Mouse (Mus musculus) heart, embryonic 13.5 days (tissue): ENCODE data around the gene Zfand3. TPM values are rescaled to one million over a fixed set of nuclear protein-coding genes. Genes with fewer than 3 reads are reported as not detected.

ENCODE experiments used
- ATAC-seq: fragments of 200-750 bp; cut with Nextera tagmentation; 2 replicates; pipeline ENCODE4 v1.8.0; 2017; ENCODE audit warnings: moderate TSS enrichment; ENCODE audit not compliant: insufficient number of reproducible peaks, low FRiP score, low TSS enrichment; ENCODE audit errors: extremely low read depth
- H3K27ac ChIP-seq: fragments of 300-500 bp; sonication (generic); replicated peaks from 2 replicates; pipeline ENCODE4 v1.5.1; 2015; ENCODE audit warnings: moderate library complexity, mild to moderate bottlenecking, inconsistent platforms
- H3K27me3 ChIP-seq: fragments of 300-500 bp; sonication (generic); replicated peaks from 2 replicates; pipeline ENCODE4 v1.6.1; 2015; ENCODE audit warnings: mild to moderate bottlenecking, inconsistent platforms
- H3K36me3 ChIP-seq: fragments of 300-500 bp; sonication (generic); 2 replicates; pipeline ENCODE4 v1.6.1; 2015; ENCODE audit warnings: mild to moderate bottlenecking, inconsistent platforms
- H3K4me1 ChIP-seq: fragments of 300-500 bp; sonication (generic); 2 replicates; pipeline ENCODE4 v1.6.1; 2015; ENCODE audit warnings: inconsistent platforms
- H3K4me2 ChIP-seq: fragments of 300-500 bp; sonication (generic); 2 replicates; pipeline ENCODE4 v1.6.1; 2015; ENCODE audit warnings: inconsistent platforms, mild to moderate bottlenecking, moderate library complexity
- H3K4me3 ChIP-seq: fragments of 300-500 bp; sonication (generic); 2 replicates; pipeline ENCODE4 v1.5.1; 2015; ENCODE audit warnings: moderate library complexity, mild to moderate bottlenecking, inconsistent platforms
- H3K9ac ChIP-seq: fragments of 300-500 bp; sonication (generic); 2 replicates; pipeline ENCODE4 v1.6.1; 2015; ENCODE audit warnings: inconsistent platforms, mild to moderate bottlenecking, moderate library complexity
- H3K9me3 ChIP-seq: fragments of 300-500 bp; sonication (generic); 2 replicates; pipeline ENCODE4 v1.6.1; 2016; ENCODE audit warnings: inconsistent platforms
- WGBS: fragments of 180-500 bp; shearing (Covaris S2); methylation state at CpG from one replicate; pipeline ENCODE4 v1.1.7; 2015; ENCODE audit warnings: mixed read lengths; 5-methylcytosine and 5-hydroxymethylcytosine counted together
- polyA plus RNA-seq: library from polyadenylated mRNA; unstranded; fragments of >200 nt; fragmentation: Nextera tagmentation; extraction: Ambion mirVana; gene quantifications from 2 replicates; pipeline ENCODE4 v1.2.1, GENCODE M21; 2015

The Zfand3 gene
- polyA plus RNA-seq, 1 experiment from 2014 or later, result 55.7 TPM

GRCm38 (mm10) chr17:30210936-30211335 is 206.4 kb downstream of the Zfand3 start:
- H3K4me2 ChIP-seq, result no peak overlapping the region
- H3K9ac ChIP-seq, result no peak overlapping the region
- H3K4me3 ChIP-seq, result no peak overlapping the region
- no peaks in the 10 kb centered on the region for H3K9me3 ChIP-seq
- H3K4me1 ChIP-seq, result peaks cover 55% of the 10 kb centered on the region
- no peak for ATAC-seq
- H3K36me3 ChIP-seq, result peaks cover 52% of the 10 kb centered on the region
- H3K27me3 ChIP-seq, result no peaks in the 10 kb centered on the region
- H3K27ac ChIP-seq, result no peak overlapping the region
- WGBS, result 90% methylated on average over 6 of the region's 6 CpGs

- ATAC-seq, result no peak
- 75% methylated on average over 12 of the region's 12 CpGs for WGBS
- Histone ChIP-seq H3K4me1 (peaks cover 55% of the 10 kb centered on the region), H3K27me3 (no peaks in the 10 kb centered on the region), H3K9ac (0 out of 2 replicates have a peak overlapping the region, but pooled peaks have one; percentile 19), H3K9me3 (no peaks in the 10 kb centered on the region), H3K36me3 (peaks cover 51% of the 10 kb centered on the region), H3K27ac (peak overlapping the region; percentile 20; the same call in 1 of the 2 replicates), H3K4me3 (no peak overlapping the region), H3K4me2 (no peak overlapping the region)
These were observed 208.1 kb downstream of the Zfand3 start for GRCm38 (mm10) chr17:30212647-30213046.

GRCm38 (mm10) chr17:30213371-30213770 is 208.8 kb downstream of the Zfand3 start:
- H3K4me1 ChIP-seq, result peaks cover 55% of the 10 kb centered on the region
- no peak overlapping the region for H3K9ac ChIP-seq
- 62% methylated on average over 5 of the region's 5 CpGs for WGBS
- no peaks in the 10 kb centered on the region for H3K27me3 ChIP-seq
- ATAC-seq, result no peak
- H3K9me3 ChIP-seq, result no peaks in the 10 kb centered on the region
- H3K27ac ChIP-seq, result no peak overlapping the region
- H3K4me2 ChIP-seq, result no peak overlapping the region
- H3K36me3 ChIP-seq, result peaks cover 48% of the 10 kb centered on the region
- no peak overlapping the region for H3K4me3 ChIP-seq

GRCm38 (mm10) chr17:30214393-30214792 is 209.9 kb downstream of the Zfand3 start:
- Histone ChIP-seq H3K9me3 (no peaks in the 10 kb centered on the region), H3K4me2 (no peak overlapping the region), H3K9ac (no peak overlapping the region), H3K4me1 (peaks cover 54% of the 10 kb centered on the region), H3K27me3 (no peaks in the 10 kb centered on the region), H3K36me3 (peaks cover 42% of the 10 kb centered on the region), H3K27ac (no peak overlapping the region), H3K4me3 (no peak overlapping the region)
- WGBS, result 34% methylated on average over 6 of the region's 6 CpGs
- no peak for ATAC-seq

GRCm38 (mm10) chr17:30215741-30216140 is 211.2 kb downstream of the Zfand3 start:
- ATAC-seq, result no peak
- 26% methylated on average over 4 of the region's 4 CpGs for whole genome bisulfite sequencing
- H3K27me3 ChIP-seq, result no peaks in the 10 kb centered on the region
- H3K4me2 ChIP-seq, result no peak overlapping the region
- H3K4me1 ChIP-seq, result peaks cover 52% of the 10 kb centered on the region
- H3K9ac ChIP-seq, result peak overlapping the region; percentile 40; the same call in 1 of the 2 replicates
- no peaks in the 10 kb centered on the region for H3K9me3 ChIP-seq
- peak overlapping the region; percentile 61 for H3K27ac ChIP-seq
- peaks cover 39% of the 10 kb centered on the region for H3K36me3 ChIP-seq
- no peak overlapping the region for H3K4me3 ChIP-seq

GRCm38 (mm10) chr17:30221677-30222076 is 217.1 kb downstream of the Zfand3 start:
- 75% methylated on average over 14 of the region's 14 CpGs for WGBS
- Histone ChIP-seq H3K4me2 (no peak overlapping the region), H3K4me1 (peaks cover 29% of the 10 kb centered on the region), H3K9me3 (no peaks in the 10 kb centered on the region), H3K4me3 (no peak overlapping the region), H3K27ac (no peak overlapping the region), H3K9ac (no peak overlapping the region), H3K27me3 (no peaks in the 10 kb centered on the region), H3K36me3 (peaks cover 18% of the 10 kb centered on the region)
- ATAC-seq, result no peak

GRCm38 (mm10) chr17:30222361-30222760 is 217.8 kb downstream of the Zfand3 start:
- peaks cover 28% of the 10 kb centered on the region for H3K4me1 ChIP-seq
- no peak overlapping the region for H3K27ac ChIP-seq
- no peak overlapping the region for H3K4me3 ChIP-seq
- H3K36me3 ChIP-seq, result peaks cover 18% of the 10 kb centered on the region
- no peaks in the 10 kb centered on the region for H3K27me3 ChIP-seq
- H3K4me2 ChIP-seq, result no peak overlapping the region
- no peak for ATAC-seq
- no peaks in the 10 kb centered on the region for H3K9me3 ChIP-seq
- WGBS, result 73% methylated on average over 11 of the region's 11 CpGs
- H3K9ac ChIP-seq, result no peak overlapping the region

GRCm38 (mm10) chr17:30222837-30223236 is 218.3 kb downstream of the Zfand3 start:
- WGBS, result 83% methylated on average over 12 of the region's 12 CpGs
- ATAC-seq, result no peak
- no peak overlapping the region for H3K9ac ChIP-seq

GRCm38 (mm10) chr17:30225030-30225740 is 220.7 kb downstream of the Zfand3 start:
- Histone ChIP-seq H3K27ac (no peak overlapping the region), H3K4me3 (no peak overlapping the region), H3K9me3 (no peaks in the 10 kb centered on the region), H3K9ac (no peak overlapping the region), H3K4me1 (peaks cover 40% of the 10 kb centered on the region), H3K27me3 (no peaks in the 10 kb centered on the region), H3K36me3 (peaks cover 2% of the 10 kb centered on the region; the same call in 1 of the 2 replicates), H3K4me2 (no peak overlapping the region)
- ATAC-seq, result no peak
- 57% methylated on average over 5 of the region's 5 CpGs for WGBS

More at GRCm38 (mm10) chr17:30222837-30223236, 218.3 kb downstream of the Zfand3 start:
- Histone ChIP-seq H3K4me2 (no peak overlapping the region), H3K27me3 (no peaks in the 10 kb centered on the region), H3K4me3 (no peak overlapping the region), H3K9me3 (no peaks in the 10 kb centered on the region), H3K27ac (no peak overlapping the region), H3K4me1 (peaks cover 28% of the 10 kb centered on the region), H3K36me3 (peaks cover 18% of the 10 kb centered on the region)

- H3K9ac ChIP-seq, result no peak overlapping the region
- no peak for ATAC-seq
- no peaks in the 10 kb centered on the region for H3K9me3 ChIP-seq
- no peak overlapping the region for H3K4me3 ChIP-seq
- H3K27me3 ChIP-seq, result no peaks in the 10 kb centered on the region
- 80% methylated on average over 10 of the region's 10 CpGs for WGBS
- H3K4me1 ChIP-seq, result peaks cover 48% of the 10 kb centered on the region
- no peak overlapping the region for H3K27ac ChIP-seq
- no peak overlapping the region for H3K4me2 ChIP-seq
- H3K36me3 ChIP-seq, result no peaks in the 10 kb centered on the region
These were observed 224.1 kb downstream of the Zfand3 start for GRCm38 (mm10) chr17:30228439-30229215.

- H3K4me1 ChIP-seq, result peaks cover 47% of the 10 kb centered on the region
- no peak overlapping the region for H3K4me2 ChIP-seq
- 78% methylated on average over 4 of the region's 4 CpGs for WGBS
- no peaks in the 10 kb centered on the region for H3K9me3 ChIP-seq
- H3K9ac ChIP-seq, result no peak overlapping the region
- H3K4me3 ChIP-seq, result no peak overlapping the region
- no peaks in the 10 kb centered on the region for H3K27me3 ChIP-seq
- H3K27ac ChIP-seq, result no peak overlapping the region
- no peak for ATAC-seq
- H3K36me3 ChIP-seq, result no peaks in the 10 kb centered on the region
These were observed 225.9 kb downstream of the Zfand3 start for GRCm38 (mm10) chr17:30230428-30230827.
